Comparison of ENCODE assay signal across 22 mouse cellular contexts in genomic region chr5:103799438-103799837, GRCm38 (mm10).
DNase-seq lines count a peak whose midpoint lies in the region; ATAC-seq and TF ChIP-seq lines count a peak whose summit lies in the region.
"Had no signal": no experiment of that assay in that cellular context is flagged by ENCODE, and none has a peak within 500 bp of the region (broad histone marks: within the 10 kb centered on the region; RNA-seq: fewer than 3 reads in every experiment).

No protein-coding gene starts in this region.

- H3K9me3 ChIP-seq in stomach, postnatal 0 days (ENCODE audit: control insufficient read depth, low read length): no peaks in the 10 kb centered on the region
- H3K9me3 ChIP-seq: heart, embryonic 10.5 days; midbrain, embryonic 13.5 days; neural tube, embryonic 13.5 days had no signal

- WGBS in stomach, postnatal 0 days: 60% methylated on average over 3 of the region's 3 CpGs

- no peak for TF ChIP-seq EP300 in stomach, postnatal 0 days (optimal IDR thresholded peaks at IDR 0.05)

- intact Hi-C loops in heart, postnatal 10 days (cut with DNase I): no loop called here

- ATAC-seq in stomach, postnatal 0 days (ENCODE audit: low FRiP score, low TSS enrichment): peak; percentile 24; the same call in 1 of the 2 replicates
- ATAC-seq: CD4-positive, CD25-positive, alpha-beta regulatory T cell, adult 4 months; forebrain, embryonic 14.5 days; hindbrain, embryonic 16.5 days; midbrain, embryonic 13.5 days had no signal

- peak; percentile 95 for DNase-seq in heart, adult 11 months
- DNase-seq in heart, postnatal 10 days: no peak
- peak; percentile 44 for DNase-seq in kidney, postnatal 10 days
- DNase-seq in kidney, postnatal 14 days: no peak
- peak; percentile 4 for DNase-seq in thymus, postnatal 4 days
- DNase-seq in thymus, postnatal 0 days (ENCODE audit: low spot score): no peak
- peak; percentile 41 for DNase-seq in stomach, postnatal 0 days (ENCODE audit: low spot score)
- DNase-seq in right cerebral cortex, postnatal 4 days: no peak
- DNase-seq: adrenal gland, postnatal 25 days; cerebellum, adult 18-20 months; cerebellum, postnatal 10 days; kidney, adult 8-10 months; liver; lung, adult 2 months; thymus, postnatal 36 days had no signal

- no peaks in the 10 kb centered on the region for H3K36me3 ChIP-seq in stomach, postnatal 0 days (ENCODE audit: control insufficient read depth, insufficient read depth, low read length)
- H3K36me3 ChIP-seq: midbrain, embryonic 13.5 days; neural tube, embryonic 13.5 days had no signal

- no peak overlapping the region for H3K4me2 ChIP-seq in stomach, postnatal 0 days (replicated peaks; ENCODE audit: low read depth)
- H3K4me2 ChIP-seq: midbrain, embryonic 13.5 days; neural tube, embryonic 13.5 days had no signal

- TF ChIP-seq CTCF in stomach, postnatal 0 days (IDR thresholded peaks at IDR 0.05; ENCODE audit: low read depth): no peak

- 0 out of 2 replicates have a peak, but pooled peaks cover 4% of the 10 kb centered on the region for H3K4me1 ChIP-seq in stomach, postnatal 0 days (replicated peaks; ENCODE audit: control insufficient read depth, insufficient read depth)

- no peak overlapping the region for H3K27ac ChIP-seq in stomach, postnatal 0 days (replicated peaks)
- H3K27ac ChIP-seq: heart, embryonic 10.5 days; liver, embryonic 14.5 days; midbrain, embryonic 13.5 days; neural tube, embryonic 13.5 days had no signal

- no peak overlapping the region for H3K9ac ChIP-seq in stomach, postnatal 0 days (ENCODE audit: low read length)
- H3K9ac ChIP-seq: liver, embryonic 14.5 days; midbrain, embryonic 13.5 days; neural tube, embryonic 13.5 days had no signal

- no peaks in the 10 kb centered on the region for H3K27me3 ChIP-seq in stomach, postnatal 0 days (ENCODE audit: control insufficient read depth, insufficient read depth, low read length)
- H3K27me3 ChIP-seq: midbrain, embryonic 13.5 days; neural tube, embryonic 13.5 days had no signal

- H3K4me3 ChIP-seq in stomach, postnatal 0 days (ENCODE audit: low read depth, low read length): no peak overlapping the region
- H3K4me3 ChIP-seq: heart, embryonic 10.5 days; midbrain, embryonic 13.5 days; neural tube, embryonic 13.5 days had no signal

Comparison
In these comparisons a context has a peak if more than half of its experiments do, and no peak if none do; other contexts are left out.
1. DNase-seq: peak in heart, adult 11 months (single experiment), kidney, postnatal 10 days (single experiment), thymus, postnatal 4 days (single experiment) and stomach, postnatal 0 days (single experiment); none in heart, postnatal 10 days (0 of 2), kidney, postnatal 14 days (single experiment), thymus, postnatal 0 days (single experiment) and right cerebral cortex, postnatal 4 days (single experiment).